Mouse (Mus musculus) 416B (cell line): ENCODE measurements at regions not wholly inside any gene's neighbourhood (a gene's known extent, or its start where the extent isn't known, plus 50 kb on each side); places are given as distances from the start of the nearest gene placed in this dataset.

Source experiments
- DNase-seq: peaks from one replicate; pipeline ENCODE4 v3.0.0; 2011; ENCODE audit warnings: low read depth

DNA sequence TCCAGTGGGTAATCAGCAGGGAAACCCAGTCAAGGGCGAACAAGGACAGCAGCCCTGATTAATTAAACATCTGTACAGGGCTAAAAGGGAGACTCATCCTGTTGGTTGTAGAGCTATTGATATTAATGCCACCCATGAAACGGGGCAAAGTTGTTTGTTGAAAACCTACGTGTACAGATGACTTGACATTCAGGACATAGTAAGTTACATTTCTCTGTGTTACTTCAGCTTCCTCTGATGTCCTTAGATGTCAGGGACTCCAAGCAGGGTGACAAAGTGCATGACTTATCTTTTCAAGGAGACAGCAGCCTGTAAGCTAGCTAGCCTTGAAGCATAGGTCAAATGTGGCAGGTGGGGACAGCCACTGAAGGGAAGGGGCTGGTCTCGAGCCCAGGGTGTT is 390.5 kb downstream of the Ccdc171 start:
- DNase-seq = no peak

DNA sequence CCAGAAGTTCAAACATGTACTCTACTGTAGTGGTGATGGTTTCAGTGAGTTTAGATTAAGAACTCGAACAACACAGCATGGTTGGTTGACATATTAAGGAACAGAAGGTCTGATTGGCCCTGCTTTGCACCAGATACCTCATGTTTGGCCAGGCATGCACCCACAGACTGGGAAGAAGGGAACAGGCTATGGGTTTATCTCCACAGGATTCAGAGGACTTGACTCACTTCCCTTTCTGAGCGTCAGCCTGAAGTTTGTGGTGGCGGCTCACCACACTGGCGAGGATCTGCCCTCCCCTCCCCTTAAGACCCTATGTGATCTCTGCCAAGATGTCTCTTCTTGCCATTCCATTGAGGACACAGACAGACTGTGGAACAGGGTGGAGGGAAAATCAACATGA is 391.7 kb downstream of the Ccdc171 start:
- DNase-seq = peak; percentile 16

DNA sequence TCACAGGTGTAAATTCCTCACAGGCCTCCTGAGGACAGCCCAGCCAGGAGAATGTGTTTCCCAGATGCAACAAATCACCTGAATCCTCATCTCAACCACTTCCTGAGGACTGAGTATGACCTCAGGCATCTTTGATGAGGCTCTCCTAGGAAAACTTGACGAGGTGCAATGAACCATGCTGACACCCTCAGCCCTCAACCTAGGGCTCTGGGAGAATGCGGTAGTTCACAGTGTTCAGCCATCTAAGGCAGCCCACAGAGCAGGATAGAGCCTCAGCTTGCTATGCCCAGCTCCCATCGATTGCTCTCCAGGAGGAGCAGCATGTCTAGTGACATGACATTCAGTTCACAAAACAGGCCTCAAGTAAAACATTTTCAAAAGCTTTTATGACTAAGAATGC is 392.7 kb downstream of the Ccdc171 start:
- no peak for DNase-seq

DNA sequence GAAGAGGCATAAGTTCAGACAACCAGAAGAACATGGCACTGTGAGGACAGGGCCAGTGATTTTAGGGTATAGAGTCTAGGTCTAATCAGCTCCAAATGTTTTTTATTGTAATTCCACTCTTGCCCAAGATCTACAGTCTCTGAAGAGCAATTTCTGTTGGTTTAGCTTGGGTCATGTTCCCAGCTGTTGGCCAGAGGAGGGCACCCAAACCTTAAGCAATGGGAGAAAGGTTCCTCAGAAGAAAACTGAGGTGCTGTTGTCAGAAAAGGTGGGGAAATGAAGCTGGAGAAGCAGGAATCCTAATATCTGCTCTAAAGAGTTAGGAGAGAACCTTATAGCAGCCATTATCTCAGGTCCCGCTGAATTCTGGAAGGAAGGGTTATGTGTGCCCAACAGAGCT is 393.7 kb downstream of the Ccdc171 start:
- DNase-seq = no peak

DNA sequence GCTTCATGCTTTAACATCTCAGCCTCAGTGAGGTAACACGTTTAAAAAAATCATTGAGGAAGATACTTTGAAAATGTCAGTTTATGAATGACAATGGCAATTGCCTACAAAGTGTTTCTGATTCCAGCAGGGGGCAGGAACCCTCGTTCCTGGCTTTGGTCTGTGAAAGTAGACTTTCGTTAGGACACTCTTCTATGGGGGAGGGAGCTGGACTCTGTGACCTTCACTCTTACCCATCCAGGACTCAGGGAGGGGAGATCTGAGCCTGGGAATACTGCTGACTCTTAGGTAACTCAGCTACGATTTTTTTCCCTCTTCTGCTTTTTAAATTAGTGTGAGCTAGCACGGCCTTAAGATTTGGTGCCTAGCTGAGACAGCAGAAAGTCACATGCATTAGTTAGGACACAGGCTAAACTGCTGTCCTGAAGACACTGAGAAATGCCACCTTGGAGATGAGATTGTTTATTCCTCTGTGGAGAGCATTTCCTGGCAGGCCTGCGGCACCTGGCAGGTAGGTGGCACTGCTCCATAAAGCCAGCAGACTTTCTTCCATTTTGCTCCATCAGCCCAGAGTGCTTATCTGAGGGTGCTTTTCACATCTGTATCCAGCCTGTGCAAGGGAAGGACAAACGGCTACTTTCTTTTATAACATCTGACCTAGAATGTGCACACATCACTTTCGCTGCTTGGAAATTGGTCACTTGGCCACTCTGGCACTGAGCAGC is 399.9 kb downstream of the Ccdc171 start:
- DNase-seq = no peak

DNA sequence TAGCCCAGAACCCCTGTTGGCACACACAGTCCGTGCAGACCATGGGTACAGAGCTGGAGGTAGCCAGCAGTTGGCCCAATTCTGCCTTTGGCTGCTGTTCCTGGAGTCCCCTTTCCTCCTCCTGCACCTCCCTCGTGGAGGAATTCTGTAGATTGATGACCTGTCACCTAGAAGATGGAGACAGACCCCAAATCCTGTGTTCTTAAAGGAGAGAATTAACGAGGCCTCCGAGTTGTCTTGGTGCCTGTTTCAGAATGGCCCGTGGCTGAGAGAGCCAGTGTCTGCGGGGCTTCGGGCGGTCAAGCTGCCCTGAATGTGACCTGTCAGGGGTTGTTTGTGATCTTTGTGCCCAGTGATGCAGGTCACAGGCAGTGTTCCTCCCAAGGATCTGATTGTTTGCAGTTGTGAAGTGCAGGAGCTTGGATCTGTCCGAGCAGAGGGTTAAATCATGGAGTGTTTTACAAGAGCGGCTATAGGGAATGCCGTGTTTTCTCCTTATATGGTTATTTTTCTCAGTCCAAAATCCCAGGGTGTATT is 400.9 kb downstream of the Ccdc171 start:
- DNase-seq = no peak

DNA sequence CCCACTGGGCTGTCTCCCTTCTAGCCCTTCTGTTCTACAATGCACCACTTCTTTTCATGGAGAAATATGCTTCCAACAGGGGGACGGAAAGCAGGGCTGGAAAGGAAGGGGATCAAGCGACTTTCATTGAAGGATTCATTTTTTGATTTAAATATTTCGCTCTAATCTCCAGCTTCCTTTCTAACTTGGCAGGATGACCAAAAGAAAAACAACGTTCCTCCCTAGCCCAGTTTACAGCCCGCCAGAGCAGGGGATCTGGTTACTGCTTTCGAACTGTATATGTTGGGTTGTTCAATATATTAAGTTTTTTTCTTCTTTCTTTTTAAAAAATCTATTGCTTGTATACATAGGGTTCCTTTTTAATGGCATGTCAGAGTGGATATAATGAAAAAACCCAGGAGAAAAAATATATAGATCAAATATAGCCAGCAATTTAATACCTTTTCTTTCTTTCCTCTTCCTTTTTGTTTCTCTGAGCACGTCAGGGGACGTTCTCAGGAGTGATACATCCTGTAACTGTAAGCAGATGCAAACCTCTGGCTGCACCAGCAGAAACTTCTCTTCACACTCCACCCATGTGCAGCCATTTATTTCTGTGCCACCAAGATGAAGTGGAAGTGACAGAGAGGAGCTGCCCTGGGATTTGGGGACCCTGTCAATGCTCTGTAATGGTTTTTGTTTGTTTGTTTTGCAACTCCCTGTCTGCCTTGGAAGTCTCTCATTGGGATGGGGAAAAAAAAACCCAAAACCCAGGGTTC is 406.7 kb downstream of the Ccdc171 start:
- no peak for DNase-seq

DNA sequence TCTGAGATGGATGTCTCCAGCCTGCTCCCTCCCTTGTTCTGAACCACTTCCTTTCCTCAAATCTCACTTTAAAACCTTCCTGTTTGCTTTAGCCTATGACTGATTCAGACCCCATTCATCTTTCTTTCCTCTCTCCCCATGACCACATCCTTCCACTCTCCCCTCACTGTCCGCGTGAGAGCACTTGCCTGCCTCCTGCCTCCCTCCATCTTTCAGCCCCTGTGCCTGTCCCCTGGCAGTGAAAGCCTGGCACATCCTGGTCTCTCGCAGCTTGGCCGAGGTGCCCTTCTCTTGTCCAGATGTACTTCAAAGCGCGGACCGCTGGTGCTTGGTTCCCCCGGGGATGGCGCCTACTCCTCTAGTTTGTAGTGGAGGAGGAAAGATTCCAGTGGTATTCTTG is 416.3 kb downstream of the Ccdc171 start:
- DNase-seq = no peak

DNA sequence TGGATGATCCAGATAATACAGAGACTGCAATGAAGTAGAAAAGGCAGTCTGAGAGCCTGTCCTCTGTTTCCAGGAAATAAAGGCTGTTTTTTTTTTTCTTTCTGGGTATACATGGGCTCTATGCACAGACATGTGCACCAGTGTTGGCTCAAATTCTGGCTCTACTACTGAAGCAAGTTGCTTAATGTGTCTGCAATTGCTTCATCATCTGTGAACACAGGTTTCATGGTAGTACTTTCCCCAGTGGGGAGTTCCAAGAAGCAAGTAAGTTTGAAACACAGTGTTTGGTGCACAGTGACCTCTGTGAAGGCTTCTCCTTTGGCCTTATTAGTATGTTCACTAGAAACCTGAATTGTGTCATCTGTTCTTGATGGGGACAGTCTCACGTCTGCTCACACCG is 424.3 kb downstream of the Ccdc171 start:
- DNase-seq = no peak

DNA sequence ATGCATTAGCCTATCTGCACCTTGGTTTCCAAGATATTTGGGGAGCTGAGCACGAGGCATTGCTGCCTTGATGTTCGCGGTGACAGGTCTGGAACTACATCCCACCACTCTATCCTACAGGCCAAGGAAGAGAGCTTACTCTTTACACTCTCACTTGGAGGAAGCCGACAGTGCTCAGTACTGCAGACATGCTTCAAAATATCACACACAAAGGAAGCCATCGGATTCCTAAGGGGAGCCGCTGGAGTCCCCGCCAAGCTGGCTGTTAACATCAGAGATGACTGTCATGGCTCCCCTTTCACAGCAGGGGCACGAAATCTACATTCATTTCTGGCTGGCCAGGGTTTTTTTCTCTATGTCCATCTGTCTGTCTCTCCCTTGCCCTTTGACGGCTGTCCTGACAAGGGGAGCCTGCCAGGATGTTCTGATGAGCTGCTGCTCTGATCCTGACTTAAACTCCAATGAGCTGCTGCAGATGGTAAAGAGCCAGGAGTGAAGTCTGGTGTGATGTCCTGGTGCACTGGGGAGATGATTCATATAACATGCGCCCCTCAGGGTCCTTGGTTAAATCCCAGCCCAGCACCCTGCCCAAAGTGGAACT is 425.6 kb downstream of the Ccdc171 start:
- DNase-seq = no peak

DNA sequence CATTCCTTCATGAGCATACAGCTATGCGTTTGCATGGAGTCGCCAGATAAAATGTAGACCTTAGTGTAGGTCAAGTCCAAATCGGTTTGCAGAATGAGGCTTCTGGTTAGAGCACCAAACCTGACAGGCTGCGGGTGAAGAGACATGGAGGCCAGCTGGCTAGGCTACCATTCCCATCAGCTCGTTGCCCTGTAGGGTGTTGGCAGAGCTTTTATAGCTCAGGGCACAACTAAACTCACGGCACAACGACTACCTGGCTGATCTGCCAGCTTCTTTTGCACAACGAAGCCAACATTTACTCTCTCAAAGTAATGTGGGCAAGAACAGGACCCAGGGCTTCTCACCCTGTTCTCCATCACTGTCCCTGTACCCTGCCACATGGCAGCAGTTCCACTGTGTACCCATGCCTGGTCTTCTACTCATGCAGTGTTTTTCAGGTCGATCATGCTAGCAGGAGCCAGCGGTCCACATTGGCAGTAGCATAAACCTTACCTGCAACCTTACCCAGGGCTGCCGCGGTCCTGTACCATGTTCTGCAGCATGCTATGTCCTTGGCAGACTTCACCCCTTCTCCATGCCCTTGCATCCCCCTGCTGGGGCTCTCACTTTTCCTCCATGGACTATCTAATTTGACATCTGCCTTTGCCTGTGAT is 431.0 kb downstream of the Ccdc171 start:
- DNase-seq = no peak

DNA sequence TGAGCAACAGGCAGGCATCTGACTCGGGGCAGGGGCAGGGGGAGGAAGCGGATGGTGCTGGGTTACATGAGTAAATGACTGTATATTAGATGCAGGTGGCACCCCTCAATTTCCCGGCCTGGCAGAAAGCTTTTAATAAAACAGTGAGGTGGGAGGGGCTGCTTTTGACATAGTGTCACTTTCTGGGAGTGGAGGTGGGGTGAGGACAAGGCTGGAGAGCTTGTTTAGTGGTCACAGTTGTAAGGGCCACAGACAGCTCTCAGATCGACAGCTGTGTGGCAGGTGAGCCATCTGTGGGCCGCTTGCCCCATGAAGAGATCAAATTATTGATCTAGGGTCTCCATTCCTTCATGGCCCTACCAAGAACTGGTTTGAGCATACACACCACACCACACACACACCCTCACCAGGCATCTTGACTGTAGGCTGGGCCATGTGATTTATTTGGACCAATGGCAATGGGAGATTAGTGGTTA is 431.9 kb downstream of the Ccdc171 start:
- no peak for DNase-seq

DNA sequence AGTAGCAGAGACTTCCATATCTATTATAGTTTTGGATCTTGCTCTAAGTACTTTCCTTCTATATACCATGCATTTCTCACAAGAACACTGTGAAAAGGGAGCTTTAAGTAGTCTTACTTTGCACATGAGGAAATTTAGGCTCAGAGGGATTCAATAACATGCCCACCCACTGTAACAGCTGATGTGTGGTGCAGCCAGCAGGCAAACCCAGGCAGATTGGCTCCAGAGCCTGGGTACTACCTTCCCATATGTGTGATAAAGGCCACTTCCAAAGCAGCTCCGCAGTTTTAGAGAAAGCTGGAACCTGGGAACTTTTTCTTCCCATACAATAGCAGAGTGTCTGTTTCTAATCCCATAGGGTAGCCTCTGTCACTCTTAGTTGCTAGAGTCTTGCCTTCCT is 441.6 kb downstream of the Ccdc171 start:
- DNase-seq = no peak

DNA sequence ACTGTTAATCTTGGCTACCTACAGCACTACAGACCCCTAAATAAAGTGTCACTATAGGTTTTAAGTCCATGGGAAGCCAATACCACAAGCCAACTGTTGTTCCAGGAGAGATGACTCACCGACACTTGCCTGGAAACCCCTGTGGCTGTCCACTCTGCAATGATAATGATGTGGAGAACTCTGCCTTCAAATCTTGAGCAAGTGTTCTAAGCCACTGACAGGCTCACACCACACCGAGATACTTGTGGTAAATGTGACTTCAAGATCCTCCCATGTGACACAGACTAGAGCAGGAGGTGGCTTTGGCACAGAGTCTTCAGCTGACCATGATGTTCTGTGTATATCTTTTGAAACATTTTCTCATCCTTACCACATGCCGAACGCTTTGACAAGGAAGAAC is 447.8 kb downstream of the Ccdc171 start:
- DNase-seq = no peak

DNA sequence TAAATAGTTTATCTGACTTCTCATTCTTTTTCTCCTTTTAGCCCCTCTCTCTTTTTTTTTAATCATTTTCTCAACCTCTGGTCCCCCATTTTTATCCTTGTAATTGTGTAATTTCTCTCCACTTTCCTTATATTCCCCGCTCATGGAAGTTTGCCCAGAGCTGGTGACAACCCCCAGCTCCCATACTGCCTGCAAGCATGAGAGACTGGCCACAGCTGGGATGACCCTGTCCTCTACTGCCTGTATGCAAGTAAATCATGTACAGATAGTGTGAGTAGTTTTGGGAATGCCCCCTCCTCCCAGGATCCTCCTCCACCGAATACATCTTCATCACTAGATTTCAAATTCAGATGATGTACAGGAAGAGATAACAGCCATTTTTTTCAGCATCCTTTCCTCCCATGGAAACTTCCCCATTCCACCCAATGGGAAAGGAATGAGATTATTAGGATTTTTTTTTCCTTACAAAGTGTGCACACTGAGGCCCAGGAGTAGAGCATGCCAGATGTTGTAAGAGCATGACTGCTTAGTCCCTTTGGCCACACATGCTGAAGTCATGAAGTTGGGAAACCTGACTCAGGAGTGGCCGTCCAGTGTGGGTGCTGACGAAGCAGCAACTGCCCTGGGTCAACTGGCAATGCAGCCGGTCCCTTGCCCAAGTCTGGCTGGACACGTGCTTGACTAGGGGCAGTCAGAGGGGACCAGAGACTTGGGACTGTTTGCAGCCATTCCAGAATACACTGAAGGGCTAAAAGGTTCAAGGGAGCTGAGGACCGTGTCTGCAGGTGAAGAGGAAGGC is 449.1 kb downstream of the Ccdc171 start:
- no peak for DNase-seq

DNA sequence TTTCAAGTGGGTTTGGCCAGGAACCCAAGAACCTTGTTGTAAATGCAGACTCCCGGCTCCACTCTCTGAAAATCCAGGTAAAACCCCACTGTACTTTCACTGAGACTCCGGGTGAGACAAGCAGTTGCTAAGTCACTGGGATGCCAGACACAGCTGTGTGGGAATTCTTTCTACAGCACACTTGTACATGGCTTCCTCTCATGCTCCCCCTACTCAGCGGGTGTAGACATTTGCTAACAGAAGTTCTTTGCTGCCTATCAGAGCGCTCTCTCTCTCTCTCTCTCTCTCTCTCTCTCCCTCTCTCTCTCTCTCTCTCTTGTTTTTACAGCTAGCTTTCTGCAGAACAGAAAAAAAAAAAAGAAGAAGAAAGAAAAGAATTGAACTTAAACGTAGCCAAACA is 450.2 kb downstream of the Ccdc171 start:
- no peak for DNase-seq

DNA sequence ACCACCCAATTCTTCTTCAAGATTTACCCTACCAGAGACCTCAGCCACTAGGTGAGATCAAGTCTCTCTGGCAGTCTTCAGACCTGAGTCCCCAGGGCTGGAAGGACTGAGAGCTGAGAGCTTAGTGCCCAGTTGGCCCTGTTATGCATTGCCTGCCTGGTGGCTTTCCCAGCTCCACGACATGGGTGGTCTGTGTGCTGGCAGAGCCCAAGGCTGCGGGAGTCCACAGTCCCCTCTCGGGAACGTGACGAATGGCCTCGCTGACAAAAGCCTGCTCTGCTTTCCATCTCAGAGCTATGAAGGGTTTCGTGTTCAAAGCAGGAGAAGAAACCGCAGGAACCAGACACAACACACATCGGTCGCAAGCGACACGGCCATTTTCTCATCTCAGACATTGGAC is 450.7 kb downstream of the Ccdc171 start:
- no peak for DNase-seq

DNA sequence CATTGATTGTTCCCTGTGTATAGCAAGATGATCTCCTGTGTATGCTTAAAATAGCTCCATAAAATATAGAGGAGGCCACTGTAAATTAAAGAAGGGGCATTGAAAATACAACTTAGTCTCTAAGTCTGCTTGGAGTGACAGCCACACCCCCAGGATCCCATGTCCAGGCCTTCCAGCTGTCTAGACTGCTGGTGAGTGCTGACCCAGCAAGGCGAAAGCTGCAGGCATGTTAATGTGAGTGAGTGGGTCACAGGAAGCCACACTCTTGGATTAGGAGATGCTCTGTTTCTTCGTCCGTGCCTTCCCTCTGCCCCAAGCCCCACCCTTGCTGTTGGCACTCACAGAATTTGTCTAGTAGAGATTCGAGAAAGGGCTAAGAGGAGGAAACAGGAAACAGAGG is 453.7 kb downstream of the Ccdc171 start:
- no peak for DNase-seq

DNA sequence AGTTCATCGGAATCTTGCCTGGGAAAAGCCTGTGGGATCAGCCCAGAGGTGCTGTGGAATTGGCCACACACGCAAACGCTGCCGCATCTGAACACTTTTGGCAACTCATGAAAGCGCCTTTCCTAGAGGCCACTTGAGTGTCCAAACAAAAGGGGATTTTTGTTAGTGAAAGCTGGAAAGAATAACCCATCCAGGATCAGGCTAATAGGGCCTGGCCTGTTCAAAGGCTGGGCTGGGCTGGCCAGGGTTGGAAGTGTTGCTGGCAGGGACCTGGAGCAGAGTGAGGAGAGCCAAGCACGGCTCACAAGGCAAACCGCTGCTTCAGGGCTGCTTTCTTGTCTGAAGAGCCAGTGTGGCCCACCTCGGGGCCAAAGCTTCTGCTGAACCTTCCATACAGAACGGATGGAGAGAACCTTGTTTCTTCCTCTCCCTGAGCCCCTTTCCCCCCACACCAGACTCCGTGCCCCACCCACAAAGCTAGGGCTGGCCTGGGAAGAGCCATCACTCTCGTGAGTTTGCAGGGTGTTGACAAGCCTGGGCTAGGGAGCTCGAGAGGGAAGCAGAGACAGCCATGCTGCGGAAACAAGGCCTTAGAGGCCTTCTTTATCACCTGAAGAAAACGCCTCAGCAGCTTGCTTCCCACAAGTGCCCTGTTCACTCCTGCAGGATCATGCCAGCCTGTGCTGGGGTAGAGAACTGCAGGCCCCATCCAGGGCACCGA is 459.5 kb downstream of the Ccdc171 start:
- no peak for DNase-seq

DNA sequence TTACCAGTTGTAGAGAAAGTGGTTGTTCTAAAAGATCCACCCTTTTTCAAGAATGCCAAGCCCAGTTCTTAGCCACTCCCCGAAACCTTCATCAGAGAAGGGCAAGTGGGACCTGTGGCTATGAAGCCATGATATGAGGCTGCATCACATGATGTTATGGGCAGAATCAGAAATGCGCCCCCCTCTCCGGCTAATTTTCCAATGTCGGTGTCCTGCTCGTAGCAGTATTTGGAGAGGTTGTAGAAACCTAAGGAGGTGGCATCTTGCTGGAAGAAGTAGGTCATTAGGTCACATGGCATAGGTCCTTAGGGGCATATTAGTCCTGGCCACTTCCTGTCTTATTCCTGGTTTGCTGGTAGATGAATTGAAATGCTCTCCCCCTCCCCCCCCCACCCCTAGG is 460.1 kb downstream of the Ccdc171 start:
- no peak for DNase-seq
